Mouse (Mus musculus) stomach, embryonic 15.5 days (tissue): Measurements from ENCODE around the gene Nupl1. TPM values are rescaled to one million over a fixed set of nuclear protein-coding genes. Genes with fewer than 3 reads are reported as not detected.

Experiments
- ATAC-seq: fragments of 200-750 bp; cut with Nextera tagmentation; 2 replicates; pipeline ENCODE4 v1.8.0; 2017; ENCODE audit warnings: low read depth, moderate number of reproducible peaks, moderate TSS enrichment; ENCODE audit not compliant: insufficient read depth, low FRiP score
- H3K27ac ChIP-seq: fragments of 300-500 bp; sonication (generic); 2 replicates; pipeline ENCODE4 v1.5.1; 2015; ENCODE audit warnings: mild to moderate bottlenecking, inconsistent platforms
- H3K27me3 ChIP-seq: fragments of 300-500 bp; sonication (generic); replicated peaks from 2 replicates; pipeline ENCODE4 v1.6.1; 2015; ENCODE audit warnings: inconsistent platforms
- H3K36me3 ChIP-seq: fragments of 300-500 bp; sonication (generic); 2 replicates; pipeline ENCODE4 v1.6.1; 2015; ENCODE audit warnings: inconsistent platforms
- H3K4me1 ChIP-seq: fragments of 300-500 bp; sonication (generic); 2 replicates; pipeline ENCODE4 v1.6.1; 2015; ENCODE audit warnings: inconsistent platforms
- H3K4me2 ChIP-seq: fragments of 300-500 bp; sonication (generic); 2 replicates; pipeline ENCODE4 v1.6.1; 2015; ENCODE audit warnings: mild to moderate bottlenecking, inconsistent platforms
- H3K4me3 ChIP-seq: fragments of 300-500 bp; sonication (generic); replicated peaks from 2 replicates; pipeline ENCODE4 v1.5.1; 2015; ENCODE audit warnings: inconsistent platforms
- H3K9ac ChIP-seq: fragments of 300-500 bp; sonication (generic); 2 replicates; pipeline ENCODE4 v1.6.1; 2015; ENCODE audit warnings: inconsistent platforms
- H3K9me3 ChIP-seq: fragments of 300-500 bp; sonication (generic); 2 replicates; pipeline ENCODE4 v1.6.1; 2016; ENCODE audit warnings: inconsistent platforms
- WGBS: fragments of 180-500 bp; shearing (Covaris S2); methylation state at CpG from one replicate; pipeline ENCODE4 v1.1.7; 2015; 5-methylcytosine and 5-hydroxymethylcytosine counted together
- microRNA counts: library from miRNA; unstranded; fragments of <30 nt; microRNA quantifications from one replicate; lab custom pipeline; 2016
- microRNA-seq: library from miRNA; unstranded; fragments of <30 nt; microRNA quantifications from one replicate; pipeline ENCODE4, GENCODE M21; 2016
- polyA plus RNA-seq: library from polyadenylated mRNA; unstranded; fragments of >200 nt; fragmentation: Nextera tagmentation; extraction: Ambion mirVana; gene quantifications from 2 replicates; pipeline ENCODE4 v1.2.1, GENCODE M21; 2015

Gene Nupl1
- polyA plus RNA-seq, 1 experiment from 2014 or later = 0.06 TPM

GRCm38 (mm10) chr14:60135801-60136200 lies 115.4 kb downstream of the Nupl1 start:
- Histone ChIP-seq H3K36me3 (no peaks in the 10 kb centered on the region), H3K27ac (no peak overlapping the region), H3K4me2 (no peak overlapping the region), H3K27me3 (no peaks in the 10 kb centered on the region), H3K4me1 (no peaks in the 10 kb centered on the region), H3K9ac (no peak overlapping the region), H3K9me3 (no peaks in the 10 kb centered on the region), H3K4me3 (no peak overlapping the region)
- ATAC-seq = no peak
- WGBS = 83% methylated on average over 4 of the region's 4 CpGs

GRCm38 (mm10) chr14:60134720-60135119 lies 116.5 kb downstream of the Nupl1 start:
- no peak for ATAC-seq
- Histone ChIP-seq H3K9ac (no peak overlapping the region), H3K36me3 (no peaks in the 10 kb centered on the region), H3K4me2 (no peak overlapping the region), H3K27me3 (no peaks in the 10 kb centered on the region), H3K4me1 (no peaks in the 10 kb centered on the region), H3K27ac (no peak overlapping the region), H3K9me3 (no peaks in the 10 kb centered on the region), H3K4me3 (no peak overlapping the region)
- 73% methylated on average over 9 of the region's 9 CpGs for WGBS

MicroRNAs within 50 kb of the gene (microRNA counts, 519-probe panel; counts per million panel counts)
- not detected for microRNA mmu-miR-719 (lab: Ali Mortazavi, UCI)

Small RNAs within 50 kb of the gene (microRNA-seq; reads per million reads assigned to microRNA genes)
- not detected for gene Mir719

Other genes with a start within 250 kb of the Nupl1 start
- 5.4 and 6.0 TPM in 2 replicates for gene Atp8a2, start 54.3 kb downstream of the Nupl1 start, polyA plus RNA-seq
- 44.7 and 48.9 TPM in 2 replicates for gene Gm49336, start 76 bp upstream of the Nupl1 start, polyA plus RNA-seq
- 31.5 and 32.3 TPM in 2 replicates for gene Mtmr6, start 13.8 kb upstream of the Nupl1 start, polyA plus RNA-seq
- 1.4 TPM in 2 replicates for gene Amer2, start 121.8 kb upstream of the Nupl1 start, polyA plus RNA-seq